Mouse (Mus musculus): Measurements from ENCODE around the gene Icam4.
"Not testable (repeated sequence)": the region's sequence is repeated elsewhere in the genome, so short reads cannot be mapped to it uniquely, and the experiment has no call there.

The Icam4 gene

GRCm38 (mm10) chr9:21029291-21030054 lies at the start of gene Icam4:
Icam4 (plus strand) TSS chr9:21029373.
- DNase-seq = peak; percentile 87

- no peak for DNase-seq
Measured at GRCm38 (mm10) chr9:20979769-20980168, 49.4 kb upstream of the Icam4 start.

GRCm38 (mm10) chr9:20982171-20982570 lies 47.0 kb upstream of the Icam4 start:
- no peak for DNase-seq

- no peak for DNase-seq
Measured at GRCm38 (mm10) chr9:20983169-20983568, 46.0 kb upstream of the Icam4 start.

- DNase-seq = no peak
Measured at GRCm38 (mm10) chr9:20986952-20987686, 42.1 kb upstream of the Icam4 start.

GRCm38 (mm10) chr9:20987953-20988352 lies 41.2 kb upstream of the Icam4 start:
- DNase-seq = no peak

GRCm38 (mm10) chr9:20990861-20991260 lies 38.3 kb upstream of the Icam4 start:
- DNase-seq = peak; percentile 41

GRCm38 (mm10) chr9:20991587-20991986 lies 37.6 kb upstream of the Icam4 start:
- DNase-seq = no peak

GRCm38 (mm10) chr9:20993165-20993898 lies 35.8 kb upstream of the Icam4 start:
- DNase-seq = no peak

- no peak for DNase-seq
Measured at GRCm38 (mm10) chr9:20995069-20995468, 34.1 kb upstream of the Icam4 start.

GRCm38 (mm10) chr9:20997065-20997464 lies 32.1 kb upstream of the Icam4 start:
- no peak for DNase-seq

- peak; percentile 59 for DNase-seq
Measured at GRCm38 (mm10) chr9:20998337-20998736, 30.8 kb upstream of the Icam4 start.

- peak; percentile 46 for DNase-seq
Measured at GRCm38 (mm10) chr9:21000811-21001210, 28.4 kb upstream of the Icam4 start.

- no peak for DNase-seq
Measured at GRCm38 (mm10) chr9:21001651-21002200, 27.4 kb upstream of the Icam4 start.

GRCm38 (mm10) chr9:21002270-21002626 lies 26.9 kb upstream of the Icam4 start:
- no peak for DNase-seq

GRCm38 (mm10) chr9:21002627-21003551 lies 26.3 kb upstream of the Icam4 start, which contains the start of gene Mrpl4:
Mrpl4 (plus strand) TSS chr9:21002738.
- DNase-seq = peak; percentile 90

- no peak for DNase-seq
Measured at GRCm38 (mm10) chr9:21007313-21007952, 21.7 kb upstream of the Icam4 start.

GRCm38 (mm10) chr9:21008007-21008406 lies 21.2 kb upstream of the Icam4 start:
- DNase-seq = no peak

- DNase-seq = no peak
Measured at GRCm38 (mm10) chr9:21010362-21010761, 18.8 kb upstream of the Icam4 start.

GRCm38 (mm10) chr9:21010939-21011541 lies 18.1 kb upstream of the Icam4 start:
- DNase-seq = not testable (repeated sequence)

GRCm38 (mm10) chr9:21011846-21012312 lies 17.3 kb upstream of the Icam4 start:
- DNase-seq = no peak
